Mouse (Mus musculus): ENCODE data around the gene Ugt1a5. TPM values are rescaled to one million over a fixed set of nuclear protein-coding genes. Genes with fewer than 3 reads are reported as not detected.

The Ugt1a5 gene
- polyA plus RNA-seq, 1 experiment: not detected

- Histone ChIP-seq H3K4me2 (ENCODE audit: low read depth) (no peak overlapping the region), H3K4me3 (no peak overlapping the region), H3K36me3 (ENCODE audit: control insufficient read depth, insufficient read depth) (no peaks in the 10 kb centered on the region), H3ac (ENCODE audit: control insufficient read depth, insufficient read length) (no peak overlapping the region), H3K27me3 (ENCODE audit: control insufficient read depth, insufficient read depth, insufficient read length) (peaks cover 8% of the 10 kb centered on the region), H3K79me2 (ENCODE audit: control insufficient read depth, insufficient read depth) (no peaks in the 10 kb centered on the region)
- TF ChIP-seq MYOG (IDR thresholded peaks at IDR 0.05; ENCODE audit: control insufficient read depth in 1 of 3, insufficient read depth in 1 of 3, insufficient read length in 2 of 3, low read depth in 2 of 3) (no peak), TCF12 (IDR thresholded peaks at IDR 0.05; ENCODE audit: insufficient read depth, poor library complexity, severe bottlenecking) (no peak), REST (IDR thresholded peaks at IDR 0.05; ENCODE audit: insufficient read depth, insufficient read length) (no peak), CEBPB (IDR thresholded peaks at IDR 0.05; ENCODE audit: insufficient read depth, poor library complexity, severe bottlenecking) (no peak), MYOD1 (IDR thresholded peaks at IDR 0.05; ENCODE audit: control insufficient read depth in 1 of 3, insufficient read length in 2 of 3, low read depth in 2 of 3) (no peak), USF1 (IDR thresholded peaks at IDR 0.05; ENCODE audit: low read depth) (no peak), E2F4 (IDR thresholded peaks at IDR 0.05; ENCODE audit: insufficient read depth) (no peak)
Measured at GRCm38 (mm10) chr1:88253106-88253505, 87.3 kb downstream of the Ugt1a5 start.

DNA sequence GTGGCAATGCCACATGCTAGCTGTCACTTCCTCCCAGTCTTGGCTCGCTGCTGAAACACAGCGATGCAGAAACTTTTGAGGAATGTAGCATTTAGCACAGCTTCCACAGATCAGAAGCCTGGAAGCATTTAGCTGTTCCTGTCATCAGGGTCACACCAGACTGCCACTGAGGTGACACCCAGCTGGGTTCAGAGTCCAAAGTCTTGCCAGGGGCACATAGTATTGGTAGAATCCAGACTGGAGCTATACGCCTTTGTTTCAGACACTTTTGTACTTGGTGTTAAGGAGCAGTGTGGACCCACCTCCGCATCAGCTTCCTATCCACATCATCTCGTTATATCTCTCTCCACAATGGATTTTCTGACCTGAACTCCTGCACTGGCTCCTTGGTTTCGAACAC is 87.7 kb downstream of the Ugt1a5 start:
- no peak overlapping the region for H3K4me3 ChIP-seq
- no peaks in the 10 kb centered on the region for H3K79me2 ChIP-seq (ENCODE audit: control insufficient read depth, insufficient read depth)
- no peak for TF ChIP-seq E2F4 (IDR thresholded peaks at IDR 0.05; ENCODE audit: insufficient read depth)
- no peak for TF ChIP-seq POLR2A (IDR thresholded peaks at IDR 0.05; ENCODE audit: insufficient read length, low read depth)
- TF ChIP-seq TCF3 (IDR thresholded peaks at IDR 0.05; ENCODE audit: insufficient read length, low read depth): no peak
- TF ChIP-seq POLR2AphosphoS2 (IDR thresholded peaks at IDR 0.05; ENCODE audit: insufficient read length, low read depth): no peak
- no peak for TF ChIP-seq MYOD1 (IDR thresholded peaks at IDR 0.05; ENCODE audit: control insufficient read depth in 1 of 3, insufficient read length in 2 of 3, low read depth in 2 of 3)
- no peak for TF ChIP-seq SRF (IDR thresholded peaks at IDR 0.05; ENCODE audit: control insufficient read depth, insufficient read length, low read depth)
- no peak for TF ChIP-seq USF1 (IDR thresholded peaks at IDR 0.05; ENCODE audit: low read depth)
- no peak for TF ChIP-seq REST (IDR thresholded peaks at IDR 0.05; ENCODE audit: insufficient read depth, insufficient read length)
- TF ChIP-seq TCF12 (IDR thresholded peaks at IDR 0.05; ENCODE audit: insufficient read depth, poor library complexity, severe bottlenecking): no peak
- no peak for TF ChIP-seq CEBPB (IDR thresholded peaks at IDR 0.05; ENCODE audit: insufficient read depth, poor library complexity, severe bottlenecking)
- TF ChIP-seq MYOG (IDR thresholded peaks at IDR 0.05; ENCODE audit: control insufficient read depth in 1 of 3, insufficient read depth in 1 of 3, insufficient read length in 2 of 3, low read depth in 2 of 3): no peak
- TF ChIP-seq MAX (IDR thresholded peaks at IDR 0.05; ENCODE audit: low read depth): no peak
- H3K4me2 ChIP-seq (ENCODE audit: low read depth): no peak overlapping the region
- no peak overlapping the region for H3ac ChIP-seq (ENCODE audit: control insufficient read depth, insufficient read length)
- no peaks in the 10 kb centered on the region for H3K36me3 ChIP-seq (ENCODE audit: control insufficient read depth, insufficient read depth)
- peaks cover 8% of the 10 kb centered on the region for H3K27me3 ChIP-seq (ENCODE audit: control insufficient read depth, insufficient read depth, insufficient read length)

DNA sequence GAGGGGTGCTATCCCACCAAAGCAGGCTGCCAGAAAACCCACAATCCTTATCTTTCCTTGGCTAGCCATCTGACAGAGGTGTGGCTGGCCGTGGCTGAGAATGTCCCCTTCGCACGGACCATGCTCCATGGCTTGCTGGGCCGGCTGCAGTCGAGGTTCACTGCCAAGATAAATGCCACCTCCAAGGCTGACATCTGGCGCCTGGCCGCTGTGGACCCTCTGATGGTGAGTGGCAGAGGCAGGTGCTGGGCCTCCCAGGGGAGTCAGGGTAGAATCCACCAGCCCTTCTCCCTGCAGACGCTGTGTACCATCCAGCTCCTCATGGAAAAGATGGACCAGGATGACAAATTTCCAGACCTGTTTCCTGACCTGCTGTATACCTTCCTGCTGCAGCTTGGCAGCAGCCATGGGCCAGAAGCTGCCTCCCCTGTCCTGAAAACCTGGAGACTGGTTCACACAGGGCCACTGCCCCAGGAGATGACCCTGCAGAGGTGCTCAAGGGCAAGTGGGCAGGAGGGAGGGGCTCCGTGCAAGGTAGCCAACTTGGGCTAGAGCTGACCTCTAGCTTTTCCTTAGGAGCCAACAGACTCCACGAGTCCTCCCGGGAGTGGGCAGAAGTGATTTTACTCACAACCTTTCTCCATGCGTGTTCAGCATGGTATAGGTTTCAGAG is 89.1 kb downstream of the Ugt1a5 start:
- H3ac ChIP-seq (ENCODE audit: control insufficient read depth, insufficient read length): no peak overlapping the region
- H3K4me3 ChIP-seq: no peak overlapping the region
- peak overlapping the region; percentile 0 for H3K4me2 ChIP-seq (ENCODE audit: low read depth)
- peak; percentile 63 for TF ChIP-seq TCF12 (IDR thresholded peaks at IDR 0.05; ENCODE audit: insufficient read depth, poor library complexity, severe bottlenecking)
- no peak for TF ChIP-seq USF1 (IDR thresholded peaks at IDR 0.05; ENCODE audit: low read depth)
- H3K79me2 ChIP-seq (ENCODE audit: control insufficient read depth, insufficient read depth): no peaks in the 10 kb centered on the region
- H3K27me3 ChIP-seq (ENCODE audit: control insufficient read depth, insufficient read depth, insufficient read length): peaks cover 5% of the 10 kb centered on the region
- H3K36me3 ChIP-seq (ENCODE audit: control insufficient read depth, insufficient read depth): no peaks in the 10 kb centered on the region

DNA sequence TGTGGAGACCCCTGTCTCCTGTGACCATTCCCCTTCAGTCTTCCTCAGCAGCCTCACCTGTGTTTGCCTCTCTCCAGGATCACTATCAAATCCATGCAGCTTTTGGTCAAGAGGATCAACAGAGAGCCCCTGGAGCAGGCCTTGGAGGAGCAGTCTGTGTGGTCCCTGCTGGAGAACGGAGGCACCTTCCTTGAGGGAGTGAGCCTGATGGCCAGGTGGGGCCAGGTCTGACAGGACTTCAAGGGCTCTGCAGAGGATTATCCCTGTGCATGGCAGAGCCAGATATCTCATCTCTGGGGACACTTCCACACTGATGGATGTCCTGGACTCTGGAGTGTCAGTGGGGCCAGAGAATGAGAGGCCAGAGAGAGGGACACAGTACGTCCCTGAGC is 89.7 kb downstream of the Ugt1a5 start:
- no peak for TF ChIP-seq SRF (IDR thresholded peaks at IDR 0.05; ENCODE audit: control insufficient read depth, insufficient read length, low read depth)
- no peak for TF ChIP-seq TCF12 (IDR thresholded peaks at IDR 0.05; ENCODE audit: insufficient read depth, poor library complexity, severe bottlenecking)
- no peak for TF ChIP-seq CEBPB (IDR thresholded peaks at IDR 0.05; ENCODE audit: insufficient read depth, poor library complexity, severe bottlenecking)
- TF ChIP-seq MAX (IDR thresholded peaks at IDR 0.05; ENCODE audit: low read depth): no peak
- TF ChIP-seq POLR2A (IDR thresholded peaks at IDR 0.05; ENCODE audit: insufficient read length, low read depth): no peak
- no peak for TF ChIP-seq E2F4 (IDR thresholded peaks at IDR 0.05; ENCODE audit: insufficient read depth)
- Histone ChIP-seq H3K36me3 (ENCODE audit: control insufficient read depth, insufficient read depth) (no peaks in the 10 kb centered on the region), H3ac (ENCODE audit: control insufficient read depth, insufficient read length) (no peak overlapping the region), H3K27me3 (ENCODE audit: control insufficient read depth, insufficient read depth, insufficient read length) (peaks cover 4% of the 10 kb centered on the region), H3K4me2 (ENCODE audit: low read depth) (no peak overlapping the region), H3K79me2 (ENCODE audit: control insufficient read depth, insufficient read depth) (no peaks in the 10 kb centered on the region), H3K4me3 (no peak overlapping the region)

GRCm38 (mm10) chr1:88255989-88256754 is 90.4 kb downstream of the Ugt1a5 start:
- Histone ChIP-seq H3K4me2 (ENCODE audit: low read depth) (no peak overlapping the region), H3K79me2 (ENCODE audit: control insufficient read depth, insufficient read depth) (no peaks in the 10 kb centered on the region), H3ac (ENCODE audit: control insufficient read depth, insufficient read length) (no peak overlapping the region), H3K27me3 (ENCODE audit: control insufficient read depth, insufficient read depth, insufficient read length) (peaks cover 2% of the 10 kb centered on the region), H3K4me3 (no peak overlapping the region), H3K36me3 (ENCODE audit: control insufficient read depth, insufficient read depth) (no peaks in the 10 kb centered on the region)
- TF ChIP-seq CEBPB (IDR thresholded peaks at IDR 0.05; ENCODE audit: insufficient read depth, poor library complexity, severe bottlenecking): no peak
- TF ChIP-seq MYOD1 (IDR thresholded peaks at IDR 0.05; ENCODE audit: control insufficient read depth in 1 of 3, insufficient read length in 2 of 3, low read depth in 2 of 3): no peak
- no peak for TF ChIP-seq SRF (IDR thresholded peaks at IDR 0.05; ENCODE audit: control insufficient read depth, insufficient read length, low read depth)
- TF ChIP-seq TCF12 (IDR thresholded peaks at IDR 0.05; ENCODE audit: insufficient read depth, poor library complexity, severe bottlenecking): no peak
- TF ChIP-seq POLR2A (IDR thresholded peaks at IDR 0.05; ENCODE audit: insufficient read length, low read depth): no peak
- TF ChIP-seq E2F4 (IDR thresholded peaks at IDR 0.05; ENCODE audit: insufficient read depth): no peak
- no peak for TF ChIP-seq MYOG (IDR thresholded peaks at IDR 0.05; ENCODE audit: control insufficient read depth in 1 of 3, insufficient read depth in 1 of 3, insufficient read length in 2 of 3, low read depth in 2 of 3)
- no peak for TF ChIP-seq TCF3 (IDR thresholded peaks at IDR 0.05; ENCODE audit: insufficient read length, low read depth)
- TF ChIP-seq MAX (IDR thresholded peaks at IDR 0.05; ENCODE audit: low read depth): no peak
- TF ChIP-seq USF1 (IDR thresholded peaks at IDR 0.05; ENCODE audit: low read depth): no peak
- TF ChIP-seq POLR2AphosphoS2 (IDR thresholded peaks at IDR 0.05; ENCODE audit: insufficient read length, low read depth): no peak
- TF ChIP-seq REST (IDR thresholded peaks at IDR 0.05; ENCODE audit: insufficient read depth, insufficient read length): no peak

Measured in myocyte (in vitro differentiated cells).